Mouse (Mus musculus): ENCODE measurements at regions not wholly inside any gene's neighbourhood (a gene's known extent, or its start where the extent isn't known, plus 50 kb on each side); places are given as distances from the start of the nearest gene placed in this dataset.
A peak's percentile ranks its signal among the peaks of the same experiment; 100 is the strongest.

DNA sequence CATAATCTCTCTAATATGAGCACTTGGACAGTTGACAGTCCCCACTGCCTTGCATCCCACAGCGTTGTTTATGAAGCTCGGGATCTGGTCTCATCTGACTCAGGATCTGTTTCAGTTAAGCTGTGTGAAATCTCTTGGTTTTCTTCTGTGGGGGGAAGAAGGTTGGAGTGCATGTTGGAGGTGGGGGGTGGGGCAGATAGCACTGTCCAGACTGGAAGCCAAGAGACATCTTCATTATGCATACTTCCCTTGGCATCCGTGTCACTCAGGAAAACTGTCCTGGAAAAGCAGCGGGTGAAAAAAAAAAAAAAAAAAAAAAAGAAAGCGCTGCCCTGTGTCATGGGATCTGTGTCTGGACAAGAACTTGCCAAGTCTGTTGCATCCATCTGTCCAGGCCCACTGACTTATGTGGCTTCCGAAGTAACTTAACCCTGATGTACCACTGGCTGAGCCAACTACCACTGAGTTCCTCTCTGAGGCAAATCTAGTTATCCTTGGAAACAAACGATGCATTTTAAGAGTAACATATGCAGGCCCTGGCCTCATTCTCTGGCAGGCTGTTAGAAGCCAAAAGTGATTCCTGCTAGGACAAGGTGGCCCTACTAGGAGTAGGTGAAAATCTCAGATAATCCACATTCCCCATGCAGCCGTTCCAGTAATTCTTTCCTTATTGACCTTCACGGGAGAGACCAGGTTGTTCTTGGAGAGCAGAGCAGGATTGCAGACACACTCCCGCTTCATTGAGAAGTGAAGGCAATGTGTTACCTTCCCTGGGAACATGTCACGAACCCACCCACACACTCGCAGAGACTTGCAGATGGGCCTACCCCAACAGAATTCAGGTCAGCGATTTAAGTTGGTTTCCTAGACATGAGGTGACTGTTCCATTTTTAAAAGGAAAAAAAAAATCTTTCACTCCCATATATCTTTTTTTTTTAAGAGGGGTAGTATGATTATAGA is 439.7 kb downstream of the Epha4 start:
- intact Hi-C loops (cut with DNase I) = no loop called here
- DNase-seq = no peak

DNA sequence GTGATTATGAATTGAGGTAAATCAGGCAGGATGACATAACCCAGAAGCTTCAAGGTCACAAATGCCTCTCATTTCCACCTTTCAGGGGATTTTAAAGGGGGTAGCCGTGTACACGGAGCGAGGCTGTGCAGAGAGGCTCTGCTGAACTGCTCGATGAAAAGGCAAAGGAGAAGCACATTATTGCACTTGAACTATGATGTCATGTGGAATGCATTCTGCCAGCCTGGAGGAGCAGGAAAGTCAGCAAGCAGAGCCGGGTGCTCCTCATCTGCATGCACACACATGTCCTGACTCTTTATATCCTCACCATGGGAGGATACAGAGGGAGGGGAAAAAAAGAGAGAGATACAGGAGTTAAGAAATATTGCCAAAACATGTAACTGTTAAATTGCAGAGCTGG is 434.1 kb downstream of the Epha4 start:
- intact Hi-C loops (cut with DNase I) = loop anchor here (10.0 kb wide), 2 partner anchors 434 to 1156 kb away; partner anchors contain the start of gene Epha4

DNA sequence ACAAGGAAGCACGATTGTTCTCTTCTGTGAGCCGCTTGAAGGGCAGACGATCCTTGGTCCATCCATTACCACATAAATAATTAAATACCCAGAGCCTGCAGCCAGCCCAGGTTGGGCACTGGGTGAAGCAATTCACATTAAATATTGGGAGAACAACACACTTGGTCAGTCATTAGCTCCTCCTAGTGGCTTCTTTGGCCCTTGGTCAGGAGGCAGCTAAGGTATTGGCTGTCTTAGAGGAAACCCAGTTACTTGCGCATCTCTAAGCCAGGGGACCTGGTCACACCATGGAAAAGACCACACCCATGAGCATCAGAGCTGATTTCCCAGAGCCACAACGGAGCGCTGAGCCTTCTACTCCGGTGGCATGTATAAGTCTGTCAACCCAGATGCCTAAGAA is 433.2 kb downstream of the Epha4 start:
- peak; percentile 26 to 41 for DNase-seq
- intact Hi-C loops (cut with DNase I) = loop anchor here (10.0 kb wide), 2 partner anchors 433 to 1157 kb away; partner anchors contain the start of gene Epha4

More for the DNA sequence above, 434.1 kb downstream of the Epha4 start:
- no peak for DNase-seq

DNA sequence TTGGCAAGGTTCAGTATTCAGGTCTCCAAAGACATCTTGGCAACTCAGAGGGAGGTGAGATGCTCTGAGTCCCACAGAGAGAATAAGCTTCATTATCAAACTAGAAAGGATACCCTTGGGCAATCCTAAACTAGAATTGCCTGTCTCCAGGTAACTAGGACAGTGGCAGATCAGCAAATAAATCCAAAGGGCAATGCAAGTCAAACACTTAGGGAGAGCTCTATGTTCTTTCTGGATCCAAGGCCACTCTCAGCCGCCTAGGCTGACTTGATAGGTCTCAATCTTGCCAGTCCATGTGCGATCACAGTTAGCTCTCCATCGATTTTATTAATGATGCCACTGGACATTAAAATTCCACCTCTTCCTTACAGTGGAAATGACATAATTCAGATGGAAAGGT is 432.5 kb downstream of the Epha4 start:
- intact Hi-C loops (cut with DNase I) = loop anchor here (10.0 kb wide), 2 partner anchors 432 to 1158 kb away; partner anchors contain the start of gene Epha4

DNA sequence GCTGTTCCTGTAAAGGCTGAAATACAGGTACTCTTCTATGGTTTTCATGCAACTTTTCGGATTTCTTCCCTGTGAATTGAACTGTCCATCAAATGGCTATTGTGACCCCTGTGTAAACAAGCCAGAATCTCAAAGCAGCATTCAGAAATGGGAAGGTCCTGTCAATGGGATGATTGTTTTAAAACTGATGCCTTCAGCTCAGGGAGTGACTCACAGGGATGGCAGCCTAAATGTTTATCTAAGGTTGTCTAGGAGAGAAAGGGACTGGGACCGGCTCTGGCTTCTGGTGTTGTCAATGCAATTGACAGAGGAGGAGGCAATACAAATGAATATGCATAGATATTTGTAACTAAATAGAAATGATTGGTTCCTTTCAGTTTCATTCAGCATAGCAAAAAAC is 421.3 kb downstream of the Epha4 start:
- DNase-seq = no peak
- intact Hi-C loops (cut with DNase I) = no loop called here

More for the DNA sequence above, 432.5 kb downstream of the Epha4 start:
- DNase-seq = no peak

DNA sequence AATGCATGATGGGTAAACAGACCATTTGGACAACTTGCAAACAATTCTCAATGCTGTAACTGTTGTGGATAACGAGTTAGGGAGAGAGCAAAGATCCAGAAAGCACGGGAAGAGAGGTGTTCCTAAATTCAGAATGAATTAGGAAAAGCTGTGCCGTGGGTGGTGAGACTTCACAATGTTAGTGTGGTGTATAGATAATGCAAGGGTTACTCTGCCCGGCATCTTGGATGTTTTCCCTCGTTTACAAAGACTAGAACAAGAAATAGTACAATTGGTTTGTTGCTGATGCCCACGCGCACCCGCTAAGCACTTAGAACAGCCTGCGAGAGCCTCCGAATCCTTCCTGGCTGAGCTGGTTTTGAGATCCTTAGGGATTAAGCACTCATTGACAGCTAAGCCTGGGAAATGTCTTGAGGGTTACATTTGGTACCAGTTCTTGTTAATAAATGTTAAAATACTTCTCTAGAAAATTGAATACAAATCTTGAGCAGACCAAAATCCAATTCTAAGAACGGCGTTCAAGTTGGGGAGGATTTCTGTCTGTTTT is 413.1 kb downstream of the Epha4 start:
- intact Hi-C loops (cut with DNase I) = no loop called here
- no peak for DNase-seq

DNA sequence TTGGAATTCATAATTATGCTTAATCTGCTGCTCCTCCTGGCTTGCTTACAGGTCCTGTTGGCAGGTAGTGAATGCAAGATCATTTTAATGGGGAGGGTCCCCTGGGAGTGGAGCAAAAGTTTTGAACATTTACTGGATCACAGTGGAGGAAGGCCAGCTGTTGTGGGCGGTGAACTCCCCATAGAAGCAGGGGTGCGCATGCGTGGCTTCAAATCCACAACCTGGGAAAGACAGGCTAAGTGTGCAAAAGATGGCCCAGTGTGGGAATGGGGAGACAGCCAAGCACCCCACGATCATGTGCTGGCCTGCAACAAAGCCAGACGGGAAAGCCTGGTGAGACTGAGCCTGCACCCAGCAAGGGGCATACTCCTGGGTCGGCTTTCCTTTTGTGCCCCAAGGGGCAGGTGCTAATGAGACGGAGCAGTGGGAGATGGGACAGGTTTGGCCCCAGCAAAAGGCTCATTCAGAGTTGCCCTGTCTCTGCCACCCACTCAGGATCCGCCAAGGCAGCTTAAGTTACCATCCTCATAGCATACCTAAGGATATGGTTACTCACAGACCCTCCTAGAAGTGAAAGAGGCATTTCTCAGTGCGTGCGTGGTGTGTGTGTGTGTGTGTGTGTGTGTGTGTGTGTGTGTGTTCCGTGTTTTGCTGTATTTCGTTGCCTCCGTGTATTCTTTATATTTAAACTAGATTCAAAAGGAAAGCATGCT is 412.3 kb downstream of the Epha4 start:
- intact Hi-C loops (cut with DNase I) = no loop called here

DNA sequence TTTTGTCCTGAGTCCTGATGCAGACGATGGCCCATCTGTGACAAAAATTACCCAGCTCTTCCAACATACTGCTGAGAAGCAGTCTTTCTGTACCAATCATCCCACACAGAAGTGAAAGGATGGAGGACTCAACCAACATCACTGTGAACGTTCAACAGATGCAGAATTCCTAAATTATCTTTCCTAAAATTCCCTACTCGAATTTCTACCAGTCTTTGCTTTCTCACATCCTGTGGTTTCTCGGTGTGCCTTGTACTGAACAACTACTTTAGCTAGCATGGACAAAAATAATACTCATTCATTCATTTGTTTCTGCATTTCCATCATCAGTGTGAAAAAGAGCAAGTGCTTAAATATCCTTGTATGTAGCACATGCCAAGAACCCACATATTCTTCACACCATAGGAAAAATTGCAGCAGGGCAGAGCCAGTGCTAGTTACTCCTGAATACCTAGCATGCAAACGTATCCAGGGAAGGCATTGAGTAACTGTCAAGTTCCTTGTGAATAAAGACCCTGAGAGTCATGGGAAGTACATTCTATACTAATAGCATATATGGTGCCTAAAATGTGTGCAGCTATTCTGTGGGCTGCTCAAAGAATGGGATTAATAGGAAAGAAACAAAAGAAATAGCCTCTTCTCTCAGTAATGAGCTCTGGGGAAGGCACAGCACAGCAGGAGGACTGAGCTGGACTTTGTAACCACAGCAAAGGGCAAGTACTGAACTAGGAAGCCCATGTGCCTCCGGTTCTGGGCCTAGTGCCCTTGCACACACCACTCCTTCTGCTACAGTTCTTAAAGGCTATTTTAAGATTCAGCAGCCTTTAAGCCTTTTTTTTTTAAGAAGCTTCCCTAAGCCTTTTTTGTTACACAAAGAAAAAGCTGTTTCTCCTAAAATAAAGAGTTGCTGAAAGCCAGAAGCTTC is 404.8 kb downstream of the Epha4 start:
- DNase-seq = no peak
- intact Hi-C loops (cut with DNase I) = no loop called here

More for the DNA sequence above, 412.3 kb downstream of the Epha4 start:
- peak; percentile 43 to 50 for DNase-seq

DNA sequence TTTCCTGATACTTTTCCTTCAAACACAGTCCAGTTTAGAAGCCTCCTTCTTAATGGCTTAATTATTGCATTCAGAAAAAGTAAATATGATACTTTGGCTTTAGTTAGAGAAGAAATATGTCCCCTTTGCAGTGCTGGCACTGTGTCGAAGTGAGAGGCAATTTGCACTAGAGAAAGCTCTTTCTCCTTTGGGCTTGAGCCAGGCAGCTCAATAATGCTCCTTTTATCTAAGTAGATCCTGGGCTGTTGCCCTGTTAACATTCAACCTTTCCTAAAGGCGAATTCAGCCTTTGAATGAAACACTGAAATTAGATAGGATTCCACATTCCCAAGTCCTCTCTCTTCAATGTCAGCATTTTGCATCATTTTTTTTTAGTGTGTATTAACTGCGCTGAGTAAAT is 386.5 kb downstream of the Epha4 start:
- intact Hi-C loops (cut with DNase I) = no loop called here
- no peak for DNase-seq

DNA sequence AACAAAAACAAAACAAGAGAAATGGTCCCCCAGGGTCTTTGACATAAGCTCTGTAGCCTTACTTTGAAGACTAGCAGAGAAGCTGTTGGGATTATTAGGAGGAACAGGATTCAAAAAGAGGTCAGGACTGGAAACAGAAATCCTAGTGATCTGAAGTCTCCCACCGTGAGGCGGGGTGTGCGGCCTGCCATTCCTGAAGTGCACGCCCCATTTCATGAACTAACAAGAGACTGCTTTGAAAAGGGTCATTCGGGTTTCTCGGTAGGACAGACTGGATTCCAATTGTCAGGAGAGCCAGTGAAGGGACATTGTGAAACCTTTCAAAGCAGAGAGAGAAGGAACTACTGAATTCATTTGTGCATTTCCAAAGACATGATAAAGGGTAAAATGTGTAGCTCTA is 377.2 kb downstream of the Epha4 start:
- DNase-seq = no peak
- intact Hi-C loops (cut with DNase I) = no loop called here

DNA sequence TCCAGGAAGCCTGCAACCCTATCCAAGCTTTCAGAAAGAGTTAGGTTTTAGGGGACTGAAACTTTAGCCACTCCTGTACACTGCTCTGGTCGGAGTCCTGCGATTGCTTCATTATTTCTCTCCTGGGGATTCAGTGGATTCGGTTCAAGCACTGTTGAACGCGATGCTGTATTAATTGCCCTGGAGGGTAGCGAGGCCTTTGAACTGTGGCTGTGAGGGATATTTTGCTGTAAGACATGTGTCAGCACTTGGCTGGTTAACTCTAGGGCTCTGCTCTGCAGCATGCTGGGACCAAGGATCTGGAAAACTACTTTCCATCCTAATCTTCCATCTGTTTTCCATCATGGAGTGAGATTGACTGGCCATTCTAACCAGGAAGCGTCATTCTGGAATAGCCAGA is 374.0 kb downstream of the Epha4 start:
- intact Hi-C loops (cut with DNase I) = loop anchor here (10.0 kb wide), 1 partner anchor 374 kb away; the partner anchor contains the start of gene Epha4
- peak; percentile 8 to 28 for DNase-seq

DNA sequence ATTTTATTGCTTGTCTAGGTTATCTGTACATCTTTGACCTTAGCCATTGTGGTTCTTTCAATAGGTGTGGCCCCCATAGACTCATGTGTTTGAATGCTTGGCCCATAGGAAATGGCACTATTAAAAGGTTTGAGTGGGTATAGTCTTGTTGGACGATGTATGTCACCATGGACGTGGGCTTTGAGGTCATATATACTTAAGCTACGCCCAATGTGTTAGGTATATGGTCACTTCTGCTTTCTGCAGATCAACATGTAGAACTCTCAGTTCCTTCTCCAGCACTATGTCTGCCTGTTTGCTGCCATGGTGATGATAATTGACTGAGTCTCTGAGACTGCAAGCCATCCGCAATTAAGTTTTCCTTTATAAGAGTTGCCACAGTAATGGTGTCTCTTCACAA is 366.8 kb downstream of the Epha4 start:
- intact Hi-C loops (cut with DNase I) = loop anchor here (10.0 kb wide), 1 partner anchor 367 kb away; the partner anchor contains the start of gene Epha4

DNA sequence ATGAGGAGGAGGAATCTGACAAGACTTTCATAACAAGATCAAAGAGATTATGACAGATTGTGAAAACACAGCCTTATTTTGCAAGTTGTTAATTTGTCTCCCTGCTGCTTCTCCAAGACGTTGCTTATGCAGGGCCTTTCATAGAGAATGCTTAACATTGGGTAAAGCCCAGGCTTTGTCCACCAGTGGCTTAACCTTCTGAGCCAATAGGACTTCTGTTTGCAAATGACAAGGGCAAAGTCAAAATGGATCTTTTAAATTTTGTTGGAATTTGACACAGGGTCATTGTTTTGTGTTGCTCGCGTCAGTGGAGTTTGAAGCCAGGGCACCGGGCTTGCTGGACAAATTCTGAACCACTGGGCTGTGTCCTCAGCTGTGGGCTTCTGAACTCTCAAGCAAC is 346.6 kb downstream of the Epha4 start:
- intact Hi-C loops (cut with DNase I) = no loop called here
- no peak for DNase-seq

More for the DNA sequence above, 366.8 kb downstream of the Epha4 start:
- no peak for DNase-seq

DNA sequence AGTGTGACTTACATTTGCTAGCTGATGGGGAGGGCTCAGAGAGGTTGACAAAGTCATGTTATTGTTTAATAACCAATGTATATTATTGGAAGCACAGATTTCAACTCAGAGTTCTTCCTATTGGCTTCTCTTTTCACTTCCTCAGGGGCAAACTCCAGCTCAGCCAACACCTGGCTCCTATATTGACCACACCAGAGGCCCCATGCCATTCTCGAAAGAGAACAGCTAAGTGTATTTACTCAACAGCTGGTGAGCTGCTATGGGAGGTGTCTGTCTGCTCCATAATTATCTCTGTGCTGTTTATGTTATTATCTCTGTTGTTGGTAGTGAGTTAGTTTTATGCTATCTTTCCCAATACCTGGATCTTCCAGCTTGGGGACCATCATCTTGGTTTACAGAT is 342.4 kb downstream of the Epha4 start:
- intact Hi-C loops (cut with DNase I) = no loop called here
- no peak for DNase-seq

DNA sequence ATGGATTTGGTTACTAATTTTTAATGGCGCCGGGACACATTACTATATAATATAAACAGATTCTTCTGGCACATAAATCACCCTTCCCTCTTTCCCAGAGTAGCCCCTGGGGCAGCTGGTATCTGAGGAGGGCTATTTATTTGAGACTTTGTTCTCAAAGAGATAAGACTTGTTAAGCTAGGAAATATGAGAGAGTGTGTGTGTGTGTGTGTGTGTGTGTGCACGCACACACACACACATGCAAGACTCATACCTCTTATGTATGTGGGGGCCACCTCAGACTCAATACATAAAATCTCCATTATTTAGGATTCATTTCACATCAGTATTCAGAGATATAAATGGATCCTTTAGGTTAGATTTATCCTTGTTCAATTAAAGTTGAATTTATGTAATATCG is 340.1 kb downstream of the Epha4 start:
- DNase-seq = no peak
- intact Hi-C loops (cut with DNase I) = no loop called here

DNA sequence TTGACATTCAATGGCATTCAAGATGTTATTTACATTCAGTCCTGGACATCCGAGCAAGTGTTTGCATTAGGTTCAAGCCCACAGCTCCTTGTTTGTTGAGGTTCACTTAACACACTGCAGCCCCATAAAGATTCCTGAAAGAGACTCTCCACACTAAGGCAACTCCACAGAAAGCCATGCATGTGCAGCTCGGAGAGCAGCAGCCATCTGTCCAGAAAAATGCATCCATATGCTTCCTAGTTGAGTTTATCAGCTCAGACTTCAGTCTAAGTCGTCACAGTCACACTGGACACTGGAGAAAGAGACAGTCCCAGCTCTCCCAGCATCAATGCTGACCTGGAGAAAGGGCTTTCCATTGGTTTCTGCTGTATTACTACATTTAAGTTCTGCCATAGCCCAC is 339.7 kb downstream of the Epha4 start:
- intact Hi-C loops (cut with DNase I) = no loop called here
- no peak for DNase-seq

DNA sequence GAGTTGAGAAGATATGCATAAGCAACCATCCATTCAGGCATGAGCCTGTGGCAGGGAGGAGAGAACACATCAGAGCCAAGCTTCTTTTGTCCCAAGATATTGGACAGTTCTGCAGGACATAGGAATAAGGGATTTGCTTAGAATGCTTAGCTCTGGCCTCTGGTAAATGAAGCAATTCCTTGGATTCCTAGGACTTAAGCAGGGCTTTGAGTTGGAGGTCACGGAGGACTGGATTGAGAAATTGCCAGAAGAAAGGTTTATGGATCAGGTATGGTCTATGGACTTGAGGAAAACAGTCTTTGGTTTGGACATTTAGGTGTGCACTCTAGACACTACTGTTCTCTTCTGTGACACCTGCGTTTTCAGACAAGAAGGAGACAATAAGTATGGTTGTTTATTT is 338.4 kb downstream of the Epha4 start:
- no peak for DNase-seq
- intact Hi-C loops (cut with DNase I) = no loop called here

DNA sequence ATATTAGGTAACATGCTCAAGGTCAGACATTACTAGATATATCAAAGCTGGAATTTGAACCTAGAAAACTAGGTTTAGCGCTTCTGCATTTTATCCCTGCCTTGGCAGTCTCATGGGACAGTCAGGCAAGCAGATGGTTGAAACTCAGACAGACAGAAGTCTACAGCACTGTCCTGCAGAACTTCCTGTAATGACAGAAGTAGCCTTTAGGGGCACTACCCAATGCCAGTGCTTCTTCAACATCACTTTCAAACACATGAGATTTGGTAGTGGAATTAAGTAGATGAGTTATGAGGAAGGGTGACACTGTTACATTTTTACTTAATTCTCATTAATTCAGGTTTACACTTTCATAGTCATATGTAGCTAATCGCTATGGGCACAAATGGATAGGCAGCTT is 330.9 kb downstream of the Epha4 start:
- intact Hi-C loops (cut with DNase I) = no loop called here
- DNase-seq = no peak

DNA sequence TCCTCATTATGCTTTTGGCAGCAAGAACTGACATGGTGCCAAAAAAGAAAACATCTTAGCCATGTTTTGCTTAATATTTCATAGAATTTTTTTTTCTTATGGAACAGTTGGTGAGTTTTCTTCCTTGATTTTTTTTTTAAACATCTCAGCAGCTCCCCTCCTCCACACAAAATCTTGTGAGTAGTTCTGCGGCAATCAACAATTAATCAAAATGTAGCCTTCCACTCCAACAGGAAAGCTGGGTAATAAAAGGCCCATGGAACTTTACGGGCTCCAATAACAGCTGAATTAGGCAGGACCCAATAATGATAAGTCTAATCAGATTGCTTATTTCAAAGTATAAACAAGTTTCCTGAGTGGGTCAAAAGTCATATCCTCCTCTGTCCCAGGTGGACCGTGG is 324.7 kb downstream of the Epha4 start:
- intact Hi-C loops (cut with DNase I) = no loop called here
- DNase-seq = no peak

DNA sequence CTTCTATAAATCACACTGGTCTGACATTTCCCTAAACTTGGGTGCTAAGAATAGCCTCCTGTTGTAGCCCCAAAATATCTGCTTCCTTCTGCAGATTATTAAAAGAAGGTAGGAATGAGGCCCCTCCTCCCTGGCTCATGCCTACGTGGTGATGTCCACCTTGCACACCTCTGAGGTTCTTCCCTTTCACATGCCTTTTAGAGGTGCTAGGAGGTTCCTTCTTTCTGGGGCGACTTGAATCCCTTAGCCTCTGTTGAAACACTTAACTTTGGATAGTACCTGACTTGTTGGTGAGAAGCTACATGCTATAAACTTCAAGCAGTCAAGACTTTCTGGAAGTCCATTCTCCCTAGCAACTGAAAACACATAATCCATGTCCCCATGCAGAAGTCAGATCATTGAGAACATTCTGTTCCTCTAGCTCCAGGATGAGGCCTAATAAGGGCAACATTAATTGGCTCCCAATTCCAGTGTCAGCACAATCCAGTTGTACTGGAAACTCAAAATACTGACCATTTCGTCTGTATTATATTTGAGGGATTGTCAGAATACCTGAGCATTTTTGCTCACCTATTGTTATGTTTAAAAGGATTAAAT is 313.5 kb downstream of the Epha4 start:
- intact Hi-C loops (cut with DNase I) = loop anchor here (5.0 kb wide), 2 partner anchors 106 to 311 kb away; no protein-coding TSS in a partner anchor
- peak; percentile 7 to 37 for DNase-seq
